Mouse (Mus musculus): Measurements from ENCODE around the gene Efhc1.

DNA sequence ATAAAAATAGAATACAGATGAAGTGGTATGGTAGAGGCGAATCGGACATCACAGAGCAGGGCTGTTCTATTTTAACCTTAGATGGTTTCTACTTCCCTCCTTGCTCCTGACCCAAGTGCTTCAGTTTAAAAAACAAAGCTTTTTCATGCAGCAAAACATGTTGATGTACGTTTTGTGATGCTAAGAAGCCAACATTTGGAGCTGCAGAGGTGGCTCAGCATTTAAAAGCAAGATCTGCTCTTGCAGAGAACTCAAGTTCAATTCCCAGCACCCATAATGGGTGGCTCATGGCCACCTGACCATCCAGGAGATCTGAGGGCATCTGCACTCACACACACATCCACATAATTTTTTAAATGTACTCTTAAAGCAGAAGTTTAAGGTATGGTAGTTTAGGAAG lies 3.5 kb downstream of the Efhc1 start:
- TF ChIP-seq CTCF (IDR thresholded peaks at IDR 0.05; ENCODE audit: borderline replicate concordance, extremely low read depth, insufficient read depth, insufficient read length) (no peak), POLR2A (IDR thresholded peaks at IDR 0.05; ENCODE audit: borderline replicate concordance, extremely low read depth, insufficient read depth, insufficient read length, poor library complexity, severe bottlenecking) (no peak)

All from brain, embryonic 14.5 days (tissue).